Mouse (Mus musculus) forebrain, embryonic 12.5 days (tissue): Measurements from ENCODE around the gene Sdk2. TPM values are rescaled to one million over a fixed set of nuclear protein-coding genes. Genes with fewer than 3 reads are reported as not detected.
A peak's percentile ranks its signal among the peaks of the same experiment; 100 is the strongest.

Experiments
- ATAC-seq: fragments of 200-750 bp; cut with Nextera tagmentation; 2 replicates; pipeline ENCODE4 v1.8.0; 2017; ENCODE audit warnings: moderate TSS enrichment; ENCODE audit not compliant: low FRiP score
- H3K27ac ChIP-seq: fragments of 300-500 bp; sonication (generic); 2 replicates; pipeline ENCODE4 v1.5.1; 2016; ENCODE audit warnings: mild to moderate bottlenecking
- H3K27me3 ChIP-seq: fragments of 300-500 bp; sonication (generic); 2 replicates; pipeline ENCODE4 v1.6.1; 2016; ENCODE audit warnings: mild to moderate bottlenecking
- H3K36me3 ChIP-seq: fragments of 300-500 bp; sonication (generic); replicated peaks from 2 replicates; pipeline ENCODE4 v1.6.1; 2016; ENCODE audit warnings: mild to moderate bottlenecking
- H3K4me1 ChIP-seq: fragments of 300-500 bp; sonication (generic); 2 replicates; pipeline ENCODE4 v1.6.1; 2016
- H3K4me2 ChIP-seq: fragments of 300-500 bp; sonication (generic); 2 replicates; pipeline ENCODE4 v1.6.1; 2016; ENCODE audit warnings: mild to moderate bottlenecking, moderate library complexity
- H3K4me3 ChIP-seq: fragments of 300-500 bp; sonication (generic); replicated peaks from 2 replicates; pipeline ENCODE4 v1.5.1; 2016; ENCODE audit warnings: mild to moderate bottlenecking
- H3K9ac ChIP-seq: fragments of 300-500 bp; sonication (generic); 2 replicates; pipeline ENCODE4 v1.6.1; 2016; ENCODE audit warnings: mild to moderate bottlenecking
- H3K9me3 ChIP-seq: fragments of 300-500 bp; sonication (generic); 2 replicates; pipeline ENCODE4 v1.6.1; 2016
- WGBS: fragments of 180-500 bp; shearing (Covaris S2); methylation state at CpG from one replicate; pipeline ENCODE4 v1.1.7; 2016; 5-methylcytosine and 5-hydroxymethylcytosine counted together
- polyA plus RNA-seq: library from polyadenylated mRNA; unstranded; fragments of >200 nt; fragmentation: Nextera tagmentation; extraction: Ambion mirVana; gene quantifications from 2 replicates; pipeline ENCODE4 v1.2.1, GENCODE M21; 2016

Gene Sdk2
- polyA plus RNA-seq, 1 experiment from 2014 or later = 3.0 TPM

- peaks cover 41% of the 10 kb centered on the region for H3K4me1 ChIP-seq
- no peak overlapping the region for H3K4me3 ChIP-seq
- 74% methylated on average over 7 of the region's 7 CpGs for WGBS
These were observed 23.3 kb downstream of the Sdk2 start for GRCm38 (mm10) chr11:114043530-114043929.

DNA sequence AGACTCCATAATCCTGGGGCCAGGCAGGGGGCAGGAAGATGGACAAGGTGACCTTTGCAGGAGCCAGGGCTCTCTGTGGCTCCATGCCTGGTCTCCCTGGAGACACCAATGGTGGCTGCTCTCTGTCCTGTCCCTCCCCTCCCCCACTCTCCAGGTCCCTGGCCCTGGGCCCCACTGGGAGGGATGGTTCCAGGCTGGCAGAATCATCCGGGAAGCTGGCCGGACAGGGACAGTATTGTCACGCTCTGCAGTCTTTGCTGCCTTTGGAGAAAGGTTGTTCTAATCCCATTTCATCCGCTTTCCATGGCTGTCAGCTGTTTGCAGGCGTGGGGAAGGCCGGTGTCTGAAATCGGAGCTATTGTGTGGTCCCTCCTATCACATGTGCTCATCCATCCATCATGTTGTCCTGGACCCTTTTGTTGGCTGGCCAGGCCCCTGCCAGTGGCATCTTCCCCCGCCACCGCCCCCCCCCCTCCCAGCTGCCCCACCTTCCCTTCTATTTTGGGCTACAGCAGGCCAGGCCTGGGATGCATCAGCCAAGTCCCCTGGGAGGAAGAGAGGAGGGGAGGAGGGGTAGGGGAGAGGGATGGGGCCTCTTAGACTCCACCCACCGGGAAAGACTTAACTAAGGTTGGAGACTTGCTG, 26.3 kb downstream of the Sdk2 start:
- H3K27ac ChIP-seq = 0 out of 2 replicates have a peak overlapping the region, but pooled peaks have one; percentile 19
- no peaks in the 10 kb centered on the region for H3K9me3 ChIP-seq
- no peaks in the 10 kb centered on the region for H3K36me3 ChIP-seq
- no peak overlapping the region for H3K4me3 ChIP-seq
- H3K4me1 ChIP-seq = peaks cover 32% of the 10 kb centered on the region
- peak; percentile 65; the same call in 1 of the 2 replicates for ATAC-seq
- H3K27me3 ChIP-seq = peaks cover 13% of the 10 kb centered on the region; the same call in 1 of the 2 replicates
- no peak overlapping the region for H3K4me2 ChIP-seq
- no peak overlapping the region for H3K9ac ChIP-seq
- 12% methylated on average over 10 of the region's 10 CpGs for WGBS

More at GRCm38 (mm10) chr11:114043530-114043929, 23.3 kb downstream of the Sdk2 start:
- H3K4me2 ChIP-seq = no peak overlapping the region
- H3K36me3 ChIP-seq = no peaks in the 10 kb centered on the region
- peaks cover 10% of the 10 kb centered on the region; the same call in 1 of the 2 replicates for H3K27me3 ChIP-seq
- H3K27ac ChIP-seq = no peak overlapping the region
- no peak for ATAC-seq
- no peak overlapping the region for H3K9ac ChIP-seq
- H3K9me3 ChIP-seq = peaks cover 4% of the 10 kb centered on the region; the same call in 1 of the 2 replicates

- 92% methylated on average over 8 of the region's 8 CpGs for WGBS
- Histone ChIP-seq H3K9ac (no peak overlapping the region), H3K27ac (no peak overlapping the region), H3K36me3 (no peaks in the 10 kb centered on the region), H3K4me1 (peaks cover 26% of the 10 kb centered on the region), H3K4me3 (no peak overlapping the region), H3K9me3 (no peaks in the 10 kb centered on the region), H3K27me3 (peaks cover 19% of the 10 kb centered on the region; the same call in 1 of the 2 replicates), H3K4me2 (no peak overlapping the region)
- no peak for ATAC-seq
These were observed 28.8 kb downstream of the Sdk2 start for GRCm38 (mm10) chr11:114038036-114038435.

GRCm38 (mm10) chr11:114031491-114031890, 35.4 kb downstream of the Sdk2 start:
- Histone ChIP-seq H3K4me3 (no peak overlapping the region), H3K4me1 (peaks cover 27% of the 10 kb centered on the region), H3K27ac (no peak overlapping the region), H3K36me3 (no peaks in the 10 kb centered on the region), H3K27me3 (0 out of 2 replicates have a peak, but pooled peaks cover 7% of the 10 kb centered on the region), H3K4me2 (no peak overlapping the region), H3K9me3 (no peaks in the 10 kb centered on the region), H3K9ac (no peak overlapping the region)
- WGBS = 93% methylated on average over 10 of the region's 10 CpGs
- no peak for ATAC-seq

DNA sequence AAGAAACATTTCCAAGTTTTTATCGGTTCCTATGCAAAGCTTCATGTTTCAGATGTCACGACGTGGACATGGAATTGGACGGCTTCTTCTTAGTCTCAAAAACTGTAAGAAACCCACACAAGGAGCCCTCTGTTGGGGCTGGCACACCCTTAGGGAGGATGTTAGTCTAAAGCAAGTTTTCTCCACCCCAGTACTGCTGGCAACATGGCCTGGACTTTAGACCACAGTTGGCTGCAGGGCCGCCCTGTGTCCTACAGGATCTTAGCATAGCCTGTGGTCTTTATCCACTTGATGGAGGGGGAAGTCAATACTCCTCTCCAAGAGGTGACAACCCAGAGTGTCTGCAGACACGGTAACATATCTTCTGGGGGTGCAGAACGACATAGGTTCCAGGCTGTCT, 36.6 kb downstream of the Sdk2 start:
- Histone ChIP-seq H3K27ac (no peak overlapping the region), H3K4me1 (peaks cover 27% of the 10 kb centered on the region), H3K9me3 (no peaks in the 10 kb centered on the region), H3K4me2 (no peak overlapping the region), H3K9ac (no peak overlapping the region), H3K4me3 (no peak overlapping the region), H3K27me3 (0 out of 2 replicates have a peak, but pooled peaks cover 7% of the 10 kb centered on the region), H3K36me3 (no peaks in the 10 kb centered on the region)
- WGBS = 88% methylated on average over 7 of the region's 7 CpGs
- ATAC-seq = no peak

GRCm38 (mm10) chr11:114028512-114028911, 38.3 kb downstream of the Sdk2 start:
- WGBS = 49% methylated on average over 6 of the region's 6 CpGs
- no peak for ATAC-seq
- Histone ChIP-seq H3K4me2 (no peak overlapping the region), H3K4me3 (no peak overlapping the region), H3K9ac (no peak overlapping the region), H3K4me1 (peaks cover 26% of the 10 kb centered on the region), H3K27me3 (0 out of 2 replicates have a peak, but pooled peaks cover 4% of the 10 kb centered on the region), H3K9me3 (no peaks in the 10 kb centered on the region), H3K27ac (no peak overlapping the region), H3K36me3 (no peaks in the 10 kb centered on the region)

- H3K4me1 ChIP-seq = peaks cover 22% of the 10 kb centered on the region
- H3K27ac ChIP-seq = no peak overlapping the region
- H3K9me3 ChIP-seq = no peaks in the 10 kb centered on the region
- H3K27me3 ChIP-seq = no peaks in the 10 kb centered on the region
- H3K9ac ChIP-seq = no peak overlapping the region
- H3K4me3 ChIP-seq = no peak overlapping the region
- WGBS = 77% methylated on average over 6 of the region's 6 CpGs
- no peaks in the 10 kb centered on the region for H3K36me3 ChIP-seq
- no peak overlapping the region for H3K4me2 ChIP-seq
- ATAC-seq = no peak
These were observed 38.8 kb downstream of the Sdk2 start for GRCm38 (mm10) chr11:114028021-114028420.

DNA sequence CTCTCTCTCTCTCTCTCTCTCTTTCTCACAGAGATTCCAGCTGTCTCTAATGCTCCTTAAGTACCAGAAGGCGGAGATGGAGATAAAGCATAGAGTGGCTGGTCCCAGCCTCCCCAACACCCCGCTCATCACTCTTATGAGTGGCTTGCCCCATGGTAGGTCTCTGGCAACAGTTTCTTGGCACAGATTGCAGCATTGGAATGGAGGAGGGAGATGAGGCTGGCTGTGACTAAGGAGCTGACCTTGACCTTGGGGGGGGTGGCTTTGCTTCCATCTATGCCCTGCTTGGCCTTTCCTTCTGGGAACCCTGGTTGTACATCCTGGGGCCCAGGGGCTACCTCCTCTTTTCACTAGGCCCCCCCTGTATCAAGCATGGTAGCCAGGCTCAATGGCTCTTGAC, 41.8 kb downstream of the Sdk2 start:
- 87% methylated on average over 2 of the region's 2 CpGs for WGBS

DNA sequence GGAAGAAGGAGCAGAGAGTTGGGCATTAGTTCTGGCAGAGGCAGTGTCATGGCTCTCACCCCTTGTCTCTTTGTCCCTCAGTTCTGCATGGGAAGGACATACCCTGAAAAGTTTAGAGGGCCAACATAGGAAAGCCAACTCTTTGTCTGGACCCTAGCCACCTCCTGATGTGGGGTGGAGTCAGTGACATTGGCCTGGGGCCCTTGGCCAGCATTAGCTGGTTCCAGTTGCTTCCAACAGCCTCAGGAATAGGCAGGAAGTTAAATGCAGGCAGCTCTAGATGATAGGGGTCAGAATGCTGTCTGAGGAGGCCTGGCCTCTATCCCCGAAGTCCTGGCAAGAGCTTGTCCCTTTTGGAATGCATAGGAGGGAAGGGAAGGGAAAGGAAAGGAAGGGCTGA, 42.9 kb downstream of the Sdk2 start:
- H3K36me3 ChIP-seq = no peaks in the 10 kb centered on the region
- H3K4me1 ChIP-seq = peaks cover 21% of the 10 kb centered on the region
- ATAC-seq = no peak
- H3K4me2 ChIP-seq = no peak overlapping the region
- H3K9me3 ChIP-seq = no peaks in the 10 kb centered on the region
- 80% methylated on average over 1 of the region's 1 CpGs for WGBS
- H3K27ac ChIP-seq = no peak overlapping the region
- H3K27me3 ChIP-seq = 0 out of 2 replicates have a peak, but pooled peaks cover 6% of the 10 kb centered on the region
- no peak overlapping the region for H3K9ac ChIP-seq
- no peak overlapping the region for H3K4me3 ChIP-seq

More for the DNA sequence above, 41.8 kb downstream of the Sdk2 start:
- Histone ChIP-seq H3K9me3 (no peaks in the 10 kb centered on the region), H3K27me3 (0 out of 2 replicates have a peak, but pooled peaks cover 6% of the 10 kb centered on the region), H3K27ac (no peak overlapping the region), H3K36me3 (no peaks in the 10 kb centered on the region), H3K9ac (no peak overlapping the region), H3K4me3 (no peak overlapping the region), H3K4me2 (no peak overlapping the region), H3K4me1 (peaks cover 22% of the 10 kb centered on the region)
- ATAC-seq = no peak

DNA sequence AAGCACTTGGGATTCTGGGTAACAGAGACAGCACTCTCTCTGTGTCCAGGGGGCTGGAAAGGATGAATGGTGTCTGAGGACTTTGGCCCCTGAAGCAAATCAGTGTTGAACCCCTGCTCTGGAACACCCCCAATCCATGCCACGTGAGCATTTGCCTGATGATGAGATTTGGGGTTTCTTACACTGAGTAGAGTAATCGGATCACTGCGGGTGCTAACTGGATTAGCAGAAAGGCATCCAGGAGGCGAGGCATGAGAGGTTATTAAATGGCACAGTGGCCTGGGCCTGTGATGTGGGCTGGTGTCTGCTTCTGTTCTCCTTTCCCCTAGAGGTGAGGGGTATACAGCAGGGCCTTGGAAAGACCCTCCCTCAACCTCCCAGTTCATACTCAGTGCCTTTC, 44.7 kb downstream of the Sdk2 start:
- H3K4me1 ChIP-seq = peaks cover 28% of the 10 kb centered on the region
- H3K9me3 ChIP-seq = no peaks in the 10 kb centered on the region
- H3K27me3 ChIP-seq = peaks cover 24% of the 10 kb centered on the region
- no peaks in the 10 kb centered on the region for H3K36me3 ChIP-seq
- H3K4me3 ChIP-seq = no peak overlapping the region
- 51% methylated on average over 4 of the region's 4 CpGs for WGBS
- ATAC-seq = no peak
- no peak overlapping the region for H3K9ac ChIP-seq
- no peak overlapping the region for H3K4me2 ChIP-seq
- H3K27ac ChIP-seq = no peak overlapping the region

DNA sequence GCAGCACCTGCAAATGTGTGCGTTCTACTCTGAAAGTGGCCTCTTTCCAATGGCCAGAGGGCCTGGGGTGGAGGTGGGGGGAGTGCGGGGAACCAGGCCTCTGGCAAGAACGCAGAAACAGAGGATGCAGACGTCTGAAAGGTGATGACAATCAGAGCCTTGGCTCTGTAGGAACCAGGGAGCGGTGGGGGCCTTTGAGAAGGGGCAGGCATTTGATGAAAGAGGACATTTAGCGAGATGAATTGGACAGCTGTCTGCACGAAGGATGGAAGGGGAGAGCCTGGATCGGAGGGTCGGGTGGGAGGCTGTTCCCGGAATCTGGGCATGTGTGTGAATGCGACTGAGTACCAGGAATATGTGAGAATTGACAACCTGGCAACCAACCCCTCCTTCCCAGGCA, 47.8 kb downstream of the Sdk2 start:
- no peaks in the 10 kb centered on the region for H3K9me3 ChIP-seq
- peaks cover 51% of the 10 kb centered on the region for H3K27me3 ChIP-seq
- ATAC-seq = peak; percentile 39; the same call in 1 of the 2 replicates
- no peak overlapping the region for H3K4me3 ChIP-seq
- WGBS = 31% methylated on average over 11 of the region's 11 CpGs
- no peak overlapping the region for H3K4me2 ChIP-seq
- H3K36me3 ChIP-seq = no peaks in the 10 kb centered on the region
- H3K4me1 ChIP-seq = peaks cover 53% of the 10 kb centered on the region
- no peak overlapping the region for H3K9ac ChIP-seq
- 0 out of 2 replicates have a peak overlapping the region, but pooled peaks have one; percentile 13 for H3K27ac ChIP-seq

- Histone ChIP-seq H3K4me2 (no peak overlapping the region), H3K4me3 (no peak overlapping the region), H3K4me1 (peaks cover 53% of the 10 kb centered on the region), H3K36me3 (no peaks in the 10 kb centered on the region), H3K9me3 (no peaks in the 10 kb centered on the region), H3K27me3 (peaks cover 62% of the 10 kb centered on the region), H3K27ac (no peak overlapping the region; the same call in 1 of the 2 replicates), H3K9ac (no peak overlapping the region)
- ATAC-seq = peak; percentile 7; the same call in 1 of the 2 replicates
- 24% methylated on average over 14 of the region's 14 CpGs for WGBS
These were observed 49.9 kb downstream of the Sdk2 start for GRCm38 (mm10) chr11:114016889-114017392.
